Mouse (Mus musculus) induced T-regulatory cell, adult 2 months (primary cell): ENCODE measurements around the gene Trpm4.
"Not testable (repeated sequence)": the region's sequence is repeated elsewhere in the genome, so short reads cannot be mapped to it uniquely, and the experiment has no call there.

Experiments used
- DNase-seq: peaks from one replicate; pipeline ENCODE4 v3.0.0-alpha.2; 2012; ENCODE audit warnings: low read depth

The Trpm4 gene

GRCm38 (mm10) chr7:45333431-45333982, at the start of gene Trpm4:
TSS of gene Trpm4 (minus strand) at chr7:45333780.
- peak; percentile 92 for DNase-seq

- no peak for DNase-seq
These were observed 42.5 kb upstream of the Trpm4 start for GRCm38 (mm10) chr7:45376057-45376456.

- DNase-seq: peak; percentile 54
These were observed 41.0 kb upstream of the Trpm4 start for GRCm38 (mm10) chr7:45374620-45375019.

- no peak for DNase-seq
These were observed 38.8 kb upstream of the Trpm4 start for GRCm38 (mm10) chr7:45372371-45372770.

GRCm38 (mm10) chr7:45370475-45371311, 37.1 kb upstream of the Trpm4 start, which contains the start of gene Lin7b:
TSS of gene Lin7b (minus strand) at chr7:45370583.
- DNase-seq: peak; percentile 95

GRCm38 (mm10) chr7:45369836-45370474, 36.4 kb upstream of the Trpm4 start:
- DNase-seq: no peak

GRCm38 (mm10) chr7:45369022-45369745, 35.6 kb upstream of the Trpm4 start:
- DNase-seq: no peak

GRCm38 (mm10) chr7:45368178-45368577, 34.6 kb upstream of the Trpm4 start:
- no peak for DNase-seq

- peak; percentile 98 for DNase-seq
These were observed 33.7 kb upstream of the Trpm4 start for GRCm38 (mm10) chr7:45367020-45367880.

- DNase-seq: no peak
These were observed 33.1 kb upstream of the Trpm4 start, which contains the start of gene Ppfia3 for GRCm38 (mm10) chr7:45366652-45367019. TSS of gene Ppfia3 (minus strand) at chr7:45367019.

- peak; percentile 45 for DNase-seq
These were observed 32.4 kb upstream of the Trpm4 start for GRCm38 (mm10) chr7:45365742-45366651.

- DNase-seq: no peak
These were observed 30.4 kb upstream of the Trpm4 start for GRCm38 (mm10) chr7:45363983-45364382.

GRCm38 (mm10) chr7:45362801-45363200, 29.2 kb upstream of the Trpm4 start:
- DNase-seq: peak; percentile 92

GRCm38 (mm10) chr7:45361243-45361804, 27.7 kb upstream of the Trpm4 start:
- peak; percentile 95 for DNase-seq

GRCm38 (mm10) chr7:45360404-45361125, 27.0 kb upstream of the Trpm4 start:
- DNase-seq: peak; percentile 56

GRCm38 (mm10) chr7:45359081-45359480, 25.5 kb upstream of the Trpm4 start:
- DNase-seq: not testable (repeated sequence)

GRCm38 (mm10) chr7:45356087-45356486, 22.5 kb upstream of the Trpm4 start:
- DNase-seq: no peak

GRCm38 (mm10) chr7:45355318-45356020, 21.9 kb upstream of the Trpm4 start:
- no peak for DNase-seq

GRCm38 (mm10) chr7:45353041-45353440, 19.5 kb upstream of the Trpm4 start:
- DNase-seq: no peak
